In genomic region chr19:51648586-51649158, GRCm38 (mm10) we compare ENCODE assay signal across 20 mouse cellular contexts.
DNase-seq lines count a peak whose midpoint lies in the region; ATAC-seq and TF ChIP-seq lines count a peak whose summit lies in the region.
"Had no signal": no experiment of that assay in that cellular context is flagged by ENCODE, and none has a peak within 500 bp of the region (broad histone marks: within the 10 kb centered on the region; RNA-seq: fewer than 3 reads in every experiment).

No protein-coding gene starts in this region.

- no peaks in the 10 kb centered on the region for H3K9me3 ChIP-seq in hindbrain, postnatal 0 days (ENCODE audit: low read length)
- H3K9me3 ChIP-seq in hindbrain, embryonic 13.5 days: no peaks in the 10 kb centered on the region
- H3K9me3 ChIP-seq in forebrain, postnatal 0 days (ENCODE audit: low read length): no peaks in the 10 kb centered on the region
- H3K9me3 ChIP-seq: embryonic facial prominence, embryonic 12.5 days; heart, embryonic 13.5 days had no signal

- H3K27me3 ChIP-seq in hindbrain, postnatal 0 days (ENCODE audit: insufficient read depth, low read length): no peaks in the 10 kb centered on the region
- H3K27me3 ChIP-seq in hindbrain, embryonic 13.5 days: no peaks in the 10 kb centered on the region
- H3K27me3 ChIP-seq in forebrain, postnatal 0 days (ENCODE audit: insufficient read depth, low read length): no peaks in the 10 kb centered on the region
- H3K27me3 ChIP-seq: embryonic facial prominence, embryonic 12.5 days; heart, embryonic 13.5 days; Patski had no signal

- no peak overlapping the region for H3K9ac ChIP-seq in hindbrain, postnatal 0 days (replicated peaks; ENCODE audit: low read length)
- no peak overlapping the region for H3K9ac ChIP-seq in hindbrain, embryonic 13.5 days
- no peak overlapping the region for H3K9ac ChIP-seq in forebrain, postnatal 0 days
- H3K9ac ChIP-seq: embryonic facial prominence, embryonic 12.5 days; heart, embryonic 13.5 days had no signal

- no peaks in the 10 kb centered on the region for H3K4me1 ChIP-seq in hindbrain, postnatal 0 days (ENCODE audit: insufficient read depth, low read length)
- H3K4me1 ChIP-seq in hindbrain, embryonic 13.5 days (replicated peaks): no peaks in the 10 kb centered on the region
- no peaks in the 10 kb centered on the region for H3K4me1 ChIP-seq in forebrain, postnatal 0 days (ENCODE audit: insufficient read depth)
- H3K4me1 ChIP-seq: embryonic facial prominence, embryonic 12.5 days; heart, embryonic 13.5 days had no signal

- H3K36me3 ChIP-seq in hindbrain, postnatal 0 days (ENCODE audit: insufficient read depth, low read length): no peaks in the 10 kb centered on the region
- no peaks in the 10 kb centered on the region for H3K36me3 ChIP-seq in hindbrain, embryonic 13.5 days
- no peaks in the 10 kb centered on the region for H3K36me3 ChIP-seq in forebrain, postnatal 0 days (ENCODE audit: insufficient read depth)
- H3K36me3 ChIP-seq: embryonic facial prominence, embryonic 12.5 days; heart, embryonic 13.5 days had no signal

- intact Hi-C loops in left cerebral cortex, postnatal 25 days (cut with DNase I): no loop called here

- no peak for TF ChIP-seq CTCF in hindbrain, postnatal 0 days (IDR thresholded peaks at IDR 0.05; ENCODE audit: low read depth)
- TF ChIP-seq CTCF in forebrain, postnatal 0 days (IDR thresholded peaks at IDR 0.05; ENCODE audit: low read depth): no peak

- no peak for ATAC-seq in hindbrain, postnatal 0 days
- no peak for ATAC-seq in hindbrain, embryonic 13.5 days (ENCODE audit: low FRiP score)
- no peak for ATAC-seq in forebrain, postnatal 0 days
- ATAC-seq: activated CD4-positive, CD25-positive, alpha-beta regulatory T cell, adult 4 months; hindbrain, embryonic 16.5 days; Patski had no signal

- no peak overlapping the region for H3K4me2 ChIP-seq in hindbrain, postnatal 0 days (ENCODE audit: low read depth, low read length)
- H3K4me2 ChIP-seq in hindbrain, embryonic 13.5 days: no peak overlapping the region
- H3K4me2 ChIP-seq in forebrain, postnatal 0 days (ENCODE audit: low read depth): no peak overlapping the region
- H3K4me2 ChIP-seq: embryonic facial prominence, embryonic 12.5 days; heart, embryonic 13.5 days had no signal

- no peak overlapping the region for H3K27ac ChIP-seq in hindbrain, postnatal 0 days
- H3K27ac ChIP-seq in hindbrain, embryonic 13.5 days: no peak overlapping the region
- H3K27ac ChIP-seq in forebrain, postnatal 0 days (ENCODE audit: low read depth, low read length): no peak overlapping the region
- H3K27ac ChIP-seq: embryonic facial prominence, embryonic 12.5 days; heart, embryonic 13.5 days had no signal

- DNase-seq in cerebellum, postnatal 14 days: peak; percentile 26 to 33
- DNase-seq in cerebellum, adult 8-10 months: no peak
- DNase-seq in hindbrain, postnatal 0 days (ENCODE audit: low spot score): peak; percentile 32
- DNase-seq in brain, adult 2 months (ENCODE audit: low read depth, low spot score): peak; percentile 2
- peak; percentile 19 for DNase-seq in forebrain, postnatal 0 days
- no peak for DNase-seq in thymus, postnatal 4 days
- no peak for DNase-seq in left cerebral cortex, postnatal 25 days (ENCODE audit: low spot score in 2 of 2)
- DNase-seq: adrenal gland, postnatal 25 days; cerebellum, adult 11-12 months; cerebellum, postnatal 25 days; gastrocnemius, postnatal 36 days; heart, adult 11 months; heart, postnatal 36 days; kidney, adult 18-20 months had no signal

- no peak overlapping the region for H3K4me3 ChIP-seq in hindbrain, postnatal 0 days (ENCODE audit: low read length)
- no peak overlapping the region for H3K4me3 ChIP-seq in hindbrain, embryonic 13.5 days
- no peak overlapping the region for H3K4me3 ChIP-seq in forebrain, postnatal 0 days (ENCODE audit: low read depth, low read length)
- H3K4me3 ChIP-seq: embryonic facial prominence, embryonic 12.5 days; heart, embryonic 13.5 days had no signal

- 57% methylated on average over 3 of the region's 3 CpGs for WGBS in hindbrain, postnatal 0 days
- WGBS in hindbrain, embryonic 13.5 days: 73% methylated on average over 3 of the region's 3 CpGs
- WGBS in forebrain, postnatal 0 days: 63% methylated on average over 3 of the region's 3 CpGs

Comparison
In these comparisons a context has a peak if more than half of its experiments do, and no peak if none do; other contexts are left out.
1. DNase-seq: peak in cerebellum, postnatal 14 days (2 of 2), hindbrain, postnatal 0 days (single experiment), brain, adult 2 months (single experiment) and forebrain, postnatal 0 days (single experiment); none in cerebellum, adult 8-10 months (single experiment), thymus, postnatal 4 days (single experiment) and left cerebral cortex, postnatal 25 days (0 of 2).